Mouse (Mus musculus): ENCODE data around the gene Smim22. TPM values are rescaled to one million over a fixed set of nuclear protein-coding genes. Genes with fewer than 3 reads are reported as not detected.

Smim22 gene
- polyA plus RNA-seq (2015; fragmentation: Nextera tagmentation; extraction: Ambion mirVana): 3.8 and 4.4 TPM in 2 replicates

DNA sequence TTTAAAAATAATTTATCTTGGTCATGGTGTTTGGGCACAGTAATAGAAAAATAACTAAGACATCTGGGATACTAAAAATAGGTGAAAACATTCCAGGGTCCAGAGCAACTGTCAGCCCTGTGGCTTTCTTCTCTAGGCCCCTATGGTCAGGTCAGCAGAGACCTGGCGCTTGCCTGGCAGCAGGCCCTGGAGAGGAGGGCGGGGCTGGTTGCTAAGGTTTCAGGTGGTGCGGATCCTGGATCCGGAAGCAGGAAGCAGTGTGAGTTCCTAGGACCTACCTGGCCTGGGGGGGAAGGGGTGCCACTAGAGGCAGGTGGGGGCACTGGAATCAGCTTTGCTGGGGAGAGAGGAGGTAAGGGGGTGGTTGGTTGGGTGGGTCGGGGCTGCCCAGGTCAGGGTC is at the start of gene Smim22:
Gene Smim22, plus strand, starts transcription at position 222 of the 400 bp plus-strand sequence.
- no peak within 1 kb of the TSS for H3K27ac ChIP-seq (replicated peaks)
- H3K4me1 ChIP-seq: peaks cover 18% of the 10 kb centered on the region
- H3K27me3 ChIP-seq (replicated peaks): no peaks in the 10 kb centered on the region
- no peak for ATAC-seq (ENCODE audit: extremely low read depth, insufficient number of reproducible peaks, low FRiP score, low TSS enrichment)
- H3K4me2 ChIP-seq: 0 out of 2 replicates have a peak within 1 kb of the TSS, but pooled peaks have one; percentile 16
- H3K36me3 ChIP-seq: peaks cover 16% of the 10 kb centered on the region; the same call in 1 of the 2 replicates
- 31% methylated on average over 5 of the region's 5 CpGs for WGBS
- no peaks in the 10 kb centered on the region for H3K9me3 ChIP-seq
- 0 out of 2 replicates have a peak within 1 kb of the TSS, but pooled peaks have one; percentile 2 for H3K9ac ChIP-seq
- no peak within 1 kb of the TSS for H3K4me3 ChIP-seq

GRCm38 (mm10) chr16:4957446-4957845 is 49.6 kb upstream of the Smim22 start:
- Histone ChIP-seq H3K4me3 (no peak overlapping the region), H3K27me3 (replicated peaks) (no peaks in the 10 kb centered on the region), H3K36me3 (peaks cover 75% of the 10 kb centered on the region), H3K27ac (replicated peaks) (no peak overlapping the region), H3K4me2 (no peak overlapping the region), H3K9me3 (no peaks in the 10 kb centered on the region), H3K9ac (no peak overlapping the region), H3K4me1 (peaks cover 7% of the 10 kb centered on the region)
- WGBS: 85% methylated on average over 3 of the region's 3 CpGs
- no peak for ATAC-seq (ENCODE audit: extremely low read depth, insufficient number of reproducible peaks, low FRiP score, low TSS enrichment)

- Histone ChIP-seq H3K4me2 (no peak overlapping the region), H3K4me3 (no peak overlapping the region), H3K36me3 (peaks cover 47% of the 10 kb centered on the region), H3K27me3 (replicated peaks) (no peaks in the 10 kb centered on the region), H3K9ac (no peak overlapping the region), H3K4me1 (peaks cover 21% of the 10 kb centered on the region), H3K9me3 (no peaks in the 10 kb centered on the region), H3K27ac (replicated peaks) (no peak overlapping the region)
- no peak for ATAC-seq (ENCODE audit: extremely low read depth, insufficient number of reproducible peaks, low FRiP score, low TSS enrichment)
- 84% methylated on average over 8 of the region's 8 CpGs for WGBS
These were observed 46.8 kb upstream of the Smim22 start for GRCm38 (mm10) chr16:4960260-4960659.

DNA sequence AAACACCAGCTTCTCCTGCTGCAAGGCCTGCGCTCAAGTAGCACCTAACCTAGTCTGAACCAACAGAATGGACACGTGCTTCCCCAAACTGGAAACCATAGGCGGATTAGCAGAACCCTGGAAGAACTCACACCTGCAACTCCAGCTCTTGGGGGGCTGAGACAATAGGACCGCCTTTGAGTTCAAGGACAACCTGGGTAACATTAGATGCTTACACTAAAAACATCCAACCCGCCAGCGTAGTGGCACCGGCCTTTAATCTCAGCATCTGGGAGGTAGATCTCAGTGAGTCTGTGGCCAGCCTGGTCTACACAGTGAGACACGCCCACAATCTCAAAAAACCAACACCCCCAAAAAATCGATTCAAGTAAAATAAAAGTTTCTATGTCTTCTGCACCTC is 43.7 kb upstream of the Smim22 start:
- H3K4me3 ChIP-seq: peak overlapping the region; percentile 82
- peak overlapping the region; percentile 90 for H3K9ac ChIP-seq
- peak overlapping the region; percentile 86 for H3K4me2 ChIP-seq
- H3K9me3 ChIP-seq: no peaks in the 10 kb centered on the region
- H3K27me3 ChIP-seq (replicated peaks): no peaks in the 10 kb centered on the region
- H3K27ac ChIP-seq (replicated peaks): peak overlapping the region; percentile 75; the same call in 1 of the 2 replicates
- no peak for ATAC-seq (ENCODE audit: extremely low read depth, insufficient number of reproducible peaks, low FRiP score, low TSS enrichment)
- WGBS: 37% methylated on average over 9 of the region's 9 CpGs
- H3K4me1 ChIP-seq: peaks cover 24% of the 10 kb centered on the region
- H3K36me3 ChIP-seq: peaks cover 18% of the 10 kb centered on the region

DNA sequence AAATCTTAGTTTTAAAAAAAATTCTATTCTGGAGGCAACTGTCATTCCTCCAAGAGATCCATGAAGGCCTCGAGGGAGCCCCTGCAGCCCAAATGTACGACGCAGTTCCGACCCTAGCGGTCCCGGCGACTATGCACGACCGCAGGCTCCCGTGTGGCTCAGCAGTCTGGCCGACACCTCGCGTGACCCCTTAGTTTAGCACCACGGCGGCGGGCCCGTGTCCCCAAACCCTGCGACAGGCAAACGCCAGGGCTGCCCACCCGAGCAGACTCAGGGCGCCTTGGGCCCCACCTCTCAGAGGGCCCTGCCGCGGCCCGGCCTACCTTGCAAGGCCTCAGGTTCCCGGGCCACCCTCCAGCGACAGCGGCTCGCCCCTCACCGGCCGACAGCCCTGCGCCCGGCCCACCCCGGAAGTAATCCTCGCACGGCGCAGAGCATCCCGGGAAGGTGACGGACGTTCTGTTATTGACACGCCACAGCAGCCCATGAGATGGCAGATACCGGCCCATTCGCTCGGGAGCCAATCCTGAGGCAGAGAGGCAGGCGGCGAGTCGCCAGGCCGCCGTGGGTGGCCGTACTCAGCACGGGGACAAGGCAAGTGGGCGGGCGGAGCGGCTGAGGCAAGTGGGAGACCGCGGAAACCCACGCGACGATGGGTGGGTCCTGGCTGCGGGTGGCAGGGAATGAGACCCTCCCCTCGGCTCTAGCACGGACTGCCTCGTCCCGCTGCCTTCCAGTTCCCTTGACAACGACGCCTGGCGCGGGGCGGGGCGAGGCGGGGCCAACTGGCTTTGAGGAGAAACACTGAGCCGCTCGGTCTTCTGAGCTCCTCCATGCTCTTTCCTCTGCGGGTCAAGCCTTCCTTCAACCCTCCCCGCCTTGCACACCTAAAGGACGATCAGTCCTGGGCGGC is 43.0 kb upstream of the Smim22 start, which contains the start of gene Anks3:
Gene Anks3, minus strand, starts transcription at position 409 of the 913 bp plus-strand sequence.
- no peaks in the 10 kb centered on the region for H3K27me3 ChIP-seq (replicated peaks)
- peak within 1 kb of the TSS; percentile 75 for H3K27ac ChIP-seq (replicated peaks)
- H3K9me3 ChIP-seq: no peaks in the 10 kb centered on the region
- H3K9ac ChIP-seq: peak within 1 kb of the TSS; percentile 90
- peaks cover 24% of the 10 kb centered on the region for H3K4me1 ChIP-seq
- peak within 1 kb of the TSS; percentile 86 for H3K4me2 ChIP-seq
- peak; percentile 95 for ATAC-seq (ENCODE audit: extremely low read depth, insufficient number of reproducible peaks, low FRiP score, low TSS enrichment)
- peaks cover 16% of the 10 kb centered on the region for H3K36me3 ChIP-seq
- peak within 1 kb of the TSS; percentile 82 for H3K4me3 ChIP-seq
- under 1% methylated on average over 75 of the region's 76 CpGs for WGBS

DNA sequence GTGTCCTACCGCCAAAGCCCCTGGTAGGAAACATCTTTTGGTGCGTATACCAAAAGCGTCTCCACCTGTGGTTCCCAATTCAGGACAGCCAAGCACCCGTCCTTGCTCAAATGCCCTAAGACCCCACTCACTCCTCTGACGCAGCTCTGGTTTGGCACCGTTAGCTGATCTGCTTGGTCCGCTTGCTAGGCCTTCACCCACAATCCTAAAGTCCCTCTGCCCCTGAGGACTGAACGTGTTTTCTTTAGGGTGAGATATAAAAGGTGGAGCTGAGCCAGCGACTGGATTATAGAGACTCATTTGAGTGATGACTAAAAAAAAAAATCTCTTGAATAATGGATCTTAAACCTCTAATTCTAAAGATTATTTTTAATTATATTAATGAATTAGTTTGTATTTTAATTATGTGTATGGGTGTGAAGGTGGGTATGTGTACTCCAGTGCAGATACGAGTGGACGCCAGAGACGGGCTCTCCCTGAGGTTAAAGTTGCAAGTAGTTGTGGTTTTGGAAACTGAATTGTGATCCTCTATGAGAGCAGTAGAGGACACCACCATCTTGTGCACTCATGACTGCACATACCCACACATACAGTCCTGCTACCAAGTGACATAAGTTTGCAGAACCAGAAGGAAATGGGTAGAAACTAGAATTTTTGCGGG is 42.2 kb upstream of the Smim22 start:
- ATAC-seq (ENCODE audit: extremely low read depth, insufficient number of reproducible peaks, low FRiP score, low TSS enrichment): no peak
- 22% methylated on average over 13 of the region's 13 CpGs for WGBS
- peak overlapping the region; percentile 90 for H3K9ac ChIP-seq
- H3K9me3 ChIP-seq: no peaks in the 10 kb centered on the region
- peaks cover 24% of the 10 kb centered on the region for H3K4me1 ChIP-seq
- H3K27me3 ChIP-seq (replicated peaks): no peaks in the 10 kb centered on the region
- peak overlapping the region; percentile 75 for H3K27ac ChIP-seq (replicated peaks)
- H3K4me3 ChIP-seq: peak overlapping the region; percentile 82
- H3K36me3 ChIP-seq: peaks cover 8% of the 10 kb centered on the region; the same call in 1 of the 2 replicates
- peak overlapping the region; percentile 86 for H3K4me2 ChIP-seq

DNA sequence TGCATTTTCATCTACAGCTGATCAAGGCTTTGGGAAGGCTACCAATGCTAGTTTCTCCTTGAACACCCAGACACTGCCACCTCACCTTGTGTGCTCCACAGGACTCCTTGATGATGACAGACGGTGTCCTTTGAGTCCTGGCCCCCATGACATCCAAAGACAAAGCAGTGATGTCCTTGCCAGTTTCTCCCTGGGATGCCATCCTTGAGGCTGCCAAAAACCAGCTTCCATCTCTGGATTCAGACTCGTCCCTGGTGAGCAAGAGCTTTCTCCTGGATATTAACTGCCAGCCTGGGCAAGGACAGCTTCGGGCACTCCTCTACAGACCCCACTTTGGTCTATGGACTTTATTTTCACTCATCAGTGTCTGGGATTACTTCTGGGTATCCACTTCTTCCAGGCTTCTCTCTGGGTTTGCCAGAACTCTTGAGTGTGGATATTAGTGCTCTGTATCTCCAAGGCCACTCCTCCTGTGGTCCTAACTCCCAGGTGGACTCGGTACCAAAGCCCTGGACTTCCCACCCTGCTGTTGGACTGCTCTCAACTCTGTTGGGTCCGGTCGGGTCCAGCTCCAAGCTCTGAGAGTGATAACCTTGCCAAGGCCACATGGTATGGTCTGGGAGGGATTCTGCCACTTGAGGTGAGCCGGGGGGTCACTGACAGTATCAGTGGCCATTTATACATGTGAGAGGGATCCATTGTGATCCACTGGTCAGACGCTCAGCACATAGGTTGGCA is 41.5 kb upstream of the Smim22 start:
- no peak for ATAC-seq (ENCODE audit: extremely low read depth, insufficient number of reproducible peaks, low FRiP score, low TSS enrichment)
- Histone ChIP-seq H3K4me1 (peaks cover 24% of the 10 kb centered on the region), H3K4me3 (peak overlapping the region; percentile 82; the same call in 1 of the 2 replicates), H3K27ac (replicated peaks) (no peak overlapping the region), H3K27me3 (replicated peaks) (no peaks in the 10 kb centered on the region), H3K36me3 (0 out of 2 replicates have a peak, but pooled peaks cover under 1% of the 10 kb centered on the region), H3K9ac (no peak overlapping the region), H3K9me3 (no peaks in the 10 kb centered on the region), H3K4me2 (peak overlapping the region; percentile 86)
- WGBS: 81% methylated on average over 8 of the region's 8 CpGs

DNA sequence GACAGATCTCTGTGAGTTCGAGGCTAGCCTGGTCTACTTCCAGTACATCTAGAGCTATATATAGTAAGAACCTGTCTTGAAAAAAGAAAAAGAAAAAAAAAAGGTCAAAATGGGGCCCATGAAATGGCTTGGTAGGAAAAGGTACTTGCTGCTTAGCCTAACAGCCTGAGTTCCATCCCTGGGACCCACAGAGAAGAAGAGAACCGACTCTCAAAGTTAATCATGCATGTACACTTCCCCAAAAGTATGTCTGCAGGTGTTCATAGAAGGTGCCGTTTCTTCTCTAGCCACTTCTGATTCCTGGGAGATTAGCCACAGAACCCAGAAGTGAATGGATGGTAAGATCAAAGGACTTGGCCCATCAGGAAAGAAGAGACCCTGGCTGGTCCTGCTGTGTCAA is 38.7 kb upstream of the Smim22 start:
- Histone ChIP-seq H3K4me1 (peaks cover 11% of the 10 kb centered on the region), H3K27me3 (replicated peaks) (no peaks in the 10 kb centered on the region), H3K27ac (replicated peaks) (no peak overlapping the region), H3K4me3 (no peak overlapping the region), H3K9ac (no peak overlapping the region), H3K36me3 (no peaks in the 10 kb centered on the region), H3K9me3 (no peaks in the 10 kb centered on the region), H3K4me2 (no peak overlapping the region)
- no peak for ATAC-seq (ENCODE audit: extremely low read depth, insufficient number of reproducible peaks, low FRiP score, low TSS enrichment)
- WGBS: 69% methylated on average over 3 of the region's 3 CpGs

GRCm38 (mm10) chr16:4969055-4969843 is 37.8 kb upstream of the Smim22 start:
- Histone ChIP-seq H3K27ac (replicated peaks) (no peak overlapping the region), H3K4me1 (peaks cover 9% of the 10 kb centered on the region), H3K9me3 (no peaks in the 10 kb centered on the region), H3K4me3 (no peak overlapping the region), H3K4me2 (no peak overlapping the region), H3K9ac (no peak overlapping the region), H3K27me3 (replicated peaks) (no peaks in the 10 kb centered on the region), H3K36me3 (no peaks in the 10 kb centered on the region)
- no peak for ATAC-seq (ENCODE audit: extremely low read depth, insufficient number of reproducible peaks, low FRiP score, low TSS enrichment)
- WGBS: 70% methylated on average over 5 of the region's 5 CpGs

DNA sequence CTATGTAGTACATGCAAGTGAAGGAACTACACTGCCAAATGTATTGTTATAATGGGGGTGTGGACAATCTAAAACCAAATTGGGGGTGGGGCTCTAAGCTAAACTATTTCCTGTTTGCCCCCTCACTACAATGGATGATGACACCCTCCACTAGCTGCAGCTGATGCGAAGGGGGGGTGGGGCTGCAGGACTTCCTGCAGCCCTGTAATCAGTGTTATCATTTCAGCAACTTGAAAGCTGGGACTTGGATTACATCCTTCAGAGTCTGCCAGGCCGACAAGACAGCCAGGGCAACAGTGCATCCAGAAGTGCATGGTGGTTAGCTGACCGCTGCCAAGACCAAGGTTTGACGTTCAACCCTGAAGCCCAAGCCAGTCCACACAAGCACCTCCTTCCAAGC is 35.5 kb upstream of the Smim22 start:
- ATAC-seq (ENCODE audit: extremely low read depth, insufficient number of reproducible peaks, low FRiP score, low TSS enrichment): no peak
- Histone ChIP-seq H3K9ac (no peak overlapping the region), H3K27me3 (replicated peaks) (no peaks in the 10 kb centered on the region), H3K4me1 (peaks cover 4% of the 10 kb centered on the region; the same call in 1 of the 2 replicates), H3K27ac (replicated peaks) (no peak overlapping the region), H3K4me3 (no peak overlapping the region), H3K9me3 (no peaks in the 10 kb centered on the region), H3K36me3 (no peaks in the 10 kb centered on the region), H3K4me2 (no peak overlapping the region)
- WGBS: 42% methylated on average over 4 of the region's 4 CpGs
